Mouse (Mus musculus): ENCODE results near the gene Agps. TPM values are rescaled to one million over a fixed set of nuclear protein-coding genes. Genes with fewer than 3 reads are reported as not detected.

Agps gene
- total and polyA plus RNA-seq, 2 experiments from 2014 or later, result 12.6 to 43.6 TPM

- no peak overlapping the region for H3K9ac ChIP-seq
- H3K4me1 ChIP-seq (ENCODE audit: insufficient read depth), result no peaks in the 10 kb centered on the region
- DNase-seq (no peak), ATAC-seq (no peak)
- WGBS, result 75% methylated on average over 1 of the region's 1 CpGs
- no peaks in the 10 kb centered on the region for H3K9me3 ChIP-seq (ENCODE audit: low read length)
- H3K27me3 ChIP-seq (ENCODE audit: insufficient read depth, low read length), result no peaks in the 10 kb centered on the region
- no peaks in the 10 kb centered on the region for H3K36me3 ChIP-seq (ENCODE audit: insufficient read depth)
- H3K4me2 ChIP-seq (ENCODE audit: low read depth), result no peak overlapping the region
- TF ChIP-seq CTCF (IDR thresholded peaks at IDR 0.05; ENCODE audit: low read depth), result no peak
- H3K27ac ChIP-seq (ENCODE audit: low read depth, low read length), result no peak overlapping the region
- no peak overlapping the region for H3K4me3 ChIP-seq (ENCODE audit: low read depth, low read length)
Measured at GRCm38 (mm10) chr2:75825603-75826002, 6.4 kb upstream of the Agps start.

GRCm38 (mm10) chr2:75828931-75829610, 2.9 kb upstream of the Agps start:
- peaks cover 10% of the 10 kb centered on the region for H3K4me1 ChIP-seq (ENCODE audit: insufficient read depth)
- no peaks in the 10 kb centered on the region for H3K36me3 ChIP-seq (ENCODE audit: insufficient read depth)
- DNase-seq, result no peak
- ATAC-seq, result no peak
- no peaks in the 10 kb centered on the region for H3K9me3 ChIP-seq (ENCODE audit: low read length)
- no peak overlapping the region for H3K27ac ChIP-seq (ENCODE audit: low read depth, low read length)
- H3K9ac ChIP-seq, result no peak overlapping the region
- no peaks in the 10 kb centered on the region for H3K27me3 ChIP-seq (ENCODE audit: insufficient read depth, low read length)
- H3K4me2 ChIP-seq (ENCODE audit: low read depth), result no peak overlapping the region
- TF ChIP-seq CTCF (IDR thresholded peaks at IDR 0.05; ENCODE audit: low read depth), result no peak
- WGBS, result 83% methylated on average over 8 of the region's 8 CpGs
- H3K4me3 ChIP-seq (ENCODE audit: low read depth, low read length), result no peak overlapping the region

- TF ChIP-seq CTCF (IDR thresholded peaks at IDR 0.05; ENCODE audit: low read depth), result no peak
- no peaks in the 10 kb centered on the region for H3K27me3 ChIP-seq (ENCODE audit: insufficient read depth, low read length)
- H3K9me3 ChIP-seq (ENCODE audit: low read length), result no peaks in the 10 kb centered on the region
- WGBS, result 94% methylated on average over 7 of the region's 7 CpGs
- DNase-seq (no peak), ATAC-seq (no peak)
- H3K36me3 ChIP-seq (ENCODE audit: insufficient read depth), result no peaks in the 10 kb centered on the region
- H3K9ac ChIP-seq, result no peak overlapping the region
- H3K4me1 ChIP-seq (ENCODE audit: insufficient read depth), result peaks cover 10% of the 10 kb centered on the region
- no peak overlapping the region for H3K4me2 ChIP-seq (ENCODE audit: low read depth)
- no peak overlapping the region for H3K27ac ChIP-seq (ENCODE audit: low read depth, low read length)
- no peak overlapping the region for H3K4me3 ChIP-seq (ENCODE audit: low read depth, low read length)
Measured at GRCm38 (mm10) chr2:75830233-75830632, 1.7 kb upstream of the Agps start.

- Histone ChIP-seq H3K9me3 (ENCODE audit: low read length) (no peaks in the 10 kb centered on the region), H3K4me1 (ENCODE audit: insufficient read depth) (peaks cover 10% of the 10 kb centered on the region), H3K27ac (ENCODE audit: low read depth, low read length) (peak overlapping the region; percentile 64), H3K27me3 (ENCODE audit: insufficient read depth, low read length) (no peaks in the 10 kb centered on the region), H3K9ac (peak overlapping the region; percentile 84), H3K36me3 (ENCODE audit: insufficient read depth) (no peaks in the 10 kb centered on the region), H3K4me3 (ENCODE audit: low read depth, low read length) (peak overlapping the region; percentile 80), H3K4me2 (ENCODE audit: low read depth) (peak overlapping the region; percentile 73)
- 2% methylated on average over 5 of the region's 5 CpGs for WGBS
- TF ChIP-seq CTCF (IDR thresholded peaks at IDR 0.05; ENCODE audit: low read depth), result no peak
- DNase-seq (no peak), ATAC-seq (peak; percentile 2; the same call in 1 of the 2 replicates)
Measured at GRCm38 (mm10) chr2:75832781-75833180, 804 bp downstream of the Agps start.

- ATAC-seq, result no peak
- Histone ChIP-seq H3K4me3 (ENCODE audit: low read depth, low read length) (no peak overlapping the region), H3K27ac (ENCODE audit: low read depth, low read length) (no peak overlapping the region), H3K4me2 (ENCODE audit: low read depth) (no peak overlapping the region), H3K36me3 (ENCODE audit: insufficient read depth) (no peaks in the 10 kb centered on the region), H3K9ac (no peak overlapping the region), H3K4me1 (ENCODE audit: insufficient read depth) (peaks cover 10% of the 10 kb centered on the region), H3K27me3 (ENCODE audit: insufficient read depth, low read length) (no peaks in the 10 kb centered on the region), H3K9me3 (ENCODE audit: low read length) (no peaks in the 10 kb centered on the region)
- WGBS, result 93% methylated on average over 2 of the region's 2 CpGs
- no peak for TF ChIP-seq CTCF (IDR thresholded peaks at IDR 0.05; ENCODE audit: low read depth)
- DNase-seq, result no peak
Measured at GRCm38 (mm10) chr2:75834492-75834891, 2.5 kb downstream of the Agps start.

- H3K4me2 ChIP-seq (ENCODE audit: low read depth), result no peak overlapping the region
- H3K4me1 ChIP-seq (ENCODE audit: insufficient read depth), result no peaks in the 10 kb centered on the region
- H3K9me3 ChIP-seq (ENCODE audit: low read length), result no peaks in the 10 kb centered on the region
- H3K9ac ChIP-seq, result no peak overlapping the region
- no peak for TF ChIP-seq CTCF (IDR thresholded peaks at IDR 0.05; ENCODE audit: low read depth)
- DNase-seq, result no peak
- 80% methylated on average over 2 of the region's 2 CpGs for WGBS
- no peaks in the 10 kb centered on the region for H3K27me3 ChIP-seq (ENCODE audit: insufficient read depth, low read length)
- H3K36me3 ChIP-seq (ENCODE audit: insufficient read depth), result no peaks in the 10 kb centered on the region
- ATAC-seq, result no peak
- no peak overlapping the region for H3K27ac ChIP-seq (ENCODE audit: low read depth, low read length)
- H3K4me3 ChIP-seq (ENCODE audit: low read depth, low read length), result no peak overlapping the region
Measured at GRCm38 (mm10) chr2:75842302-75842701, 10.3 kb downstream of the Agps start.

GRCm38 (mm10) chr2:75847708-75848107, 15.7 kb downstream of the Agps start:
- H3K9ac ChIP-seq, result no peak overlapping the region

More at GRCm38 (mm10) chr2:75847708-75848107, 15.7 kb downstream of the Agps start:
- ATAC-seq, result no peak
- DNase-seq, result no peak
- Histone ChIP-seq H3K36me3 (ENCODE audit: insufficient read depth) (no peaks in the 10 kb centered on the region), H3K27ac (ENCODE audit: low read depth, low read length) (no peak overlapping the region), H3K4me2 (ENCODE audit: low read depth) (no peak overlapping the region), H3K9me3 (ENCODE audit: low read length) (no peaks in the 10 kb centered on the region), H3K4me1 (ENCODE audit: insufficient read depth) (no peaks in the 10 kb centered on the region), H3K27me3 (ENCODE audit: insufficient read depth, low read length) (no peaks in the 10 kb centered on the region), H3K4me3 (ENCODE audit: low read depth, low read length) (no peak overlapping the region)
- TF ChIP-seq CTCF (IDR thresholded peaks at IDR 0.05; ENCODE audit: low read depth), result peak; percentile 42; the same call in 1 of the 2 replicates
- WGBS, result 95% methylated on average over 1 of the region's 1 CpGs

Measured in forebrain, postnatal 0 days (tissue).